Mouse (Mus musculus) layer of hippocampus, postnatal 36 days (tissue): Measurements from ENCODE around the gene Ankrd2. TPM values are rescaled to one million over a fixed set of nuclear protein-coding genes. Genes with fewer than 3 reads are reported as not detected.
A peak's percentile ranks its signal among the peaks of the same experiment; 100 is the strongest.

Experiments used
- DNase-seq, 2 experiments: peaks; one replicate each; pipeline ENCODE4 v3.0.0; 2022
- total RNA-seq, 2 experiments: library from RNA; stranded (reverse); gene quantifications; 2 replicates each; pipeline ENCODE4 v1.2.3; 2021

Gene Ankrd2
- total RNA-seq = not detected

DNA sequence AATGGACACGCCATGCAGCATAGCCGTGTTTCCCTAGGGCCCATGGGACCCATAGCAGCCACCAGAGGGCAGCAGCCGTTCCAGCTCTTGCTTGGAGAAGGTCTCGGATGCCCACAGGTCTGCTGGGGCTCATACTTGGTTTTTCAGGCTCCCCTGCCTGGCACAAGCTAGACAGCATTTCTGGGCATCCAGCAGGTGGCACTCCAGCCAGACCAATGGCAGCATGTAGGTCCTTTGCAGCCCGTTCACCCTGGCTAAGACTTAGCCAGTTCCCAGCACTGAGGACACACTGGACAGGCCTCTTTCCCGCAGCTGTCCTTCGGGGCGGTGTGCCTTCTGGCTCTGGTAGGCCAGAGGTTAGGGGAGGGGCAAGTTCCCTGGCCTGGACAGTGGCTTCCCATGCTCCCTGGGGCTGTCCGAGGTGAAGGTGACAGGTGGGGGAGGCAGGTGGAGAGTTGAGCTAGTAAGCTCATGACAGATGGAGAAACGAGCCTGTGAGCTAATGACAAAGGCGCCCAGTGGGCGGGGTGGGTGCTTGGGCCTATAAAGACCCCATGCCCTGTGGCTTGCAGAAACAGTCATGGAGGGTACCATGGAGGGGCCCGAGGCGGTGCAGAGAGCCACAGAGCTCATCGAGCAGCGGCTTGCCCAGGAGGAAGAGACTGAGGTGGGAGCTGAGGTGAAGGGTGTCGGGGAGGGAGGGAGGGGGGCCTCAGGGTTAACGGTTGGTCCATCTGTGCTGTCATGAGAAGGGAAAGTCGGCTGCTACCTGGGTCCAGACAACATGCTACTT lies at the start of gene Ankrd2:
TSS of gene Ankrd2 (plus strand) at position 545 of the 793 bp plus-strand sequence.
- peak; percentile 72 to 74 for DNase-seq

DNA sequence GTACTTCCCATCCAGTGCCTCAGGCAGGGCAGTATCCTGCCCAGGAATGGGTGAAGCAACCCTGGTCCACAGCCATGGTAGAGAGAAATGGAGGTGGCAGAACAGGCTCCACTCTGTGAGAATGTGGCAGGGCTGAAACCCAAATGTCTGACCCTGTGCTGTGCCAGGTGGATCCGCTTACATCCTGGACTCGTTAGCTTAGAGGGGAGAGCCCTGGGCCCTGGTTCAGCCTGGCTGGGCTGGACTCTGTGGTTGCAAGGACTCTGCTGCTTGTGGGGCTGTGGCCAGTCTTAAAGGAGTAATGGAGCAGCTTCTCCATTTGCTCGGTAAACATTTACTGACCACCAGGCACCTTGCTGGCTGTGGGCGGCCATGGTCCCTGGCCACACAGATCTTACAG lies 48.6 kb upstream of the Ankrd2 start:
- no peak for DNase-seq

DNA sequence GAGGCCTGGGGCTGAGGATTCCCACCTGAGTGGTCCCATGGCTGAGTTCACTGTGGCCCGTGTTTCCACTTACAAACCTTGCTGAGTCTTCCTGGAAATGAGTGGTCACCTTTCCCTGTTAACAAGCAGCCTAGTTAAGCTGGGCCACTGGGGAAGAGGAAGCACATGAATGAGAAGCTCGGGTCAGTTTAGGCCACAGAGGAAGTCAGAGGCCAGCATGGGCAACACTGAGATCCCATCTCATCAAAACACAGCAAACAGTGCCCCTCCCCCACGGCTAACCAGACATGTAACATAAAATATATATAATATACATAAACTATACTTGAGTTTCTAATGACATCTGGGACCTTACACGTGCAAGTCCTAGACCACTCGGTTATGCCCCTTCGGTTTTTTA lies 46.0 kb upstream of the Ankrd2 start:
- DNase-seq = no peak

DNA sequence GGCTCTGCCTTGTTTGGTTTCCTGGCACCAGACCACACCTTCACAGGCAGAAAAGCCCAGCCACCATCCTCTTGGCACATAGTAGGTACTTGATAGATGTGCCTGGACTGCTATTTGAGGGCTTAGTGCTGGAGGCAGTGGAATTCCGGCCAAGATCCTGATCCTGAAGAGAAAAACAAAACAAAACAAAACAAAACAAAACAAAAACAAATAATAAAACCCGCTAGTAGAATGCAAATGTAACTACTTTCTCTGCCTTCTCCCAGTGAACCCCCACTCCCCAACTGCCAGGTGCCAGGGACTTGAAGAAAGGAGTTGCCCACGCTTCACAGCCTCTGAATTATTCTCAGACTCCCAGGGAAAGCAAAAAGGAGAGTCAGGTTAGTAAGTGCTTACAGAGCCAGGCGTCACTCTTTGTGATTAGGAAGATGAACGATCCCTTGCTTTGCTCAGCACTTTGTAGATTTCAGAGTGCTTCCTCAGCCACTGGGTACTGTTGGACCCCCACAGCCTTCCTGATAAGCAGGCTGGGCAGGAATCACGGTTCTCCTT lies 43.8 kb upstream of the Ankrd2 start:
- no peak for DNase-seq

DNA sequence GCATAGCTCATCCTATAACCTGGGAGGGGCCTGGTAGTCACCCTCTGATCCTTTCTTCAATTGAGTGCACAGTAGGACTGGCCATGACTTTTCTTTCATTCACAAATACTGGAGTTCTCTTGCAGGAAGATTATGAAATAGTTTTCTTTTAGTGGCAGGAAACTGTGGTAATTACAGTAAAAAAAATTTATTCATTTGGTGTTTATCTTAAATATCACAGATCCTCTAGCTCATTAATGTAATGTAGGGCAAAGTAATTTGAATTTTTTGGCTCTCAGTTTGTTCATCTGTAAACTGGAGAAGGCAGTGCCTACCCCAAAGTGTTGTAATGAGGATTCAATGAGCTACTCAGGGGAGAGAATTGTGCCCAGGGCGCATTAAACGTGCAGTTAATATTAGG lies 42.8 kb upstream of the Ankrd2 start:
- no peak for DNase-seq

DNA sequence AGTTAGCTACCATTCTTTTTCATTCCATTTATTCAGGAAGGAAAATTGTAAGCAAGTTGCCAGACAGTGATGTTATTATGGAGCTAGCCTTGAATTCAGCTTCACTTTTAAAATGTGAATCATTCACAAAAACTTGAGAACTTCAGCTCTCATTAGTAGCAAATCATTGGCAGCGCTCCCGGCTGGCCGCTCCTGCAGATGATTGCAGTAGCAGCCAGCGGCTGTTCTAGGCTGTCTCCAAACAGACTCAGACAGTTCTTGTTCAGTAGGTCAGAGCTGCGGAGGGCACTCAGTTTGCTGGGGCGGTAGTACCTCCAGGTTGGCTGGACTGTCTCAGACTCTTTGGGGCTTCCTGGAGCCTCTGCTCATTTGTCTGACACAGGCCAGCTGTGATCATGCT lies 42.3 kb upstream of the Ankrd2 start:
- DNase-seq = peak; percentile 66 to 70

DNA sequence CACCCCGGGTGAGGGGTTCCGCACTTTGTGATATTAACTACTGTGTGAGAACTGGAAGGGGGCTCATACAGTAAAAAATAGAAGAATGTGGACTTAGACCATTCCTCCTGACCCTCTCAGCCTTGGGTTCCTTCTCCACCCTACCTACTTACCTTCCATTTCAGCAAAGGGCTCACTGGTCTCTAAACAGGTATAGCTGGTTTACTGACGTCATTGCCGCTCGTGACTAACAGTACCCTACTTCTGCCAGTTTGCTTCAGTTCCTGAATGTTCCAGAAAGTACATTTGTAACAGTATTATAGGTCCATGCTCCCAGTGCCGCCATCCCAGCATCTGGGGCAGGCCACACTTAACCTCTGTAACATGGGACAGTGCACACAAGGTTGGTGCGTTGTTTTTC lies 41.8 kb upstream of the Ankrd2 start:
- no peak for DNase-seq

DNA sequence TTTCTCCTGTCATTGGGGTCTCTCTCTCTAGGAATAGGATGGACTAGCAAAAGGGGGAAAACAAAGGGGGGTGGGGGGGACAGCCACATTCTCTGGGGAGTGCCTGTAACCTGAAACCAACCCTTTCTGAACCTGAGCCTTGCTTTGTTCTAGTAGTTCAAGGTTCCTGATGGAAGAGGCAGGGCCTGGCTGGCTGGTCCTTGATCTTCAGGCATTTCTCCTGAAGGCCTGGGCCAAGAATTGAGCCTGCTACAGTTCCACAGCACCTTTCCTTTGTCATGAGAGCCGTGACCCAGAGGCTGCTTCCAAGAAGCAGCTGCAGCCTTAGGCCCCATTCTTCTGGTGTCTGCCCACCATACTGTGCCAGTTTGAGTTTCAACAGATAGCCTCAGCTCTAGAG lies 40.3 kb upstream of the Ankrd2 start:
- no peak for DNase-seq

DNA sequence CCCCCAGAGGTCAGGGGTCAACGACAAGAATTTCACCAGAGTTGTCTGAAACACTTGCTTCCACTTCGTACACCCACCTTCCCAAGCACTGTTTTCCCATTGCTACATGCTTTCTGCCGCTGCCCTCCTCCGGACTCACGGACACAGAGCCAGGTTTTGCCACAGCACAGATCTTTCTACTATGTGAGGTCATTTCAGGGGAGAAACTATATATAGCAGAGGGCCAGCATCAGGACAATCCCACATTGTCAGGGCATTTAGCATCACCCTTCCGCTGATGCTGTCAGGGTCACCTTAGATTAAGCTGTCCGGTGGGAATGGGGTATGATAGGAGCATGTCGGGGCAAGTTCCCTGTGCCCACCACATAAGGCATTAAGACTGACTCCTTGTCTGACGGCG lies 38.7 kb upstream of the Ankrd2 start:
- no peak for DNase-seq

DNA sequence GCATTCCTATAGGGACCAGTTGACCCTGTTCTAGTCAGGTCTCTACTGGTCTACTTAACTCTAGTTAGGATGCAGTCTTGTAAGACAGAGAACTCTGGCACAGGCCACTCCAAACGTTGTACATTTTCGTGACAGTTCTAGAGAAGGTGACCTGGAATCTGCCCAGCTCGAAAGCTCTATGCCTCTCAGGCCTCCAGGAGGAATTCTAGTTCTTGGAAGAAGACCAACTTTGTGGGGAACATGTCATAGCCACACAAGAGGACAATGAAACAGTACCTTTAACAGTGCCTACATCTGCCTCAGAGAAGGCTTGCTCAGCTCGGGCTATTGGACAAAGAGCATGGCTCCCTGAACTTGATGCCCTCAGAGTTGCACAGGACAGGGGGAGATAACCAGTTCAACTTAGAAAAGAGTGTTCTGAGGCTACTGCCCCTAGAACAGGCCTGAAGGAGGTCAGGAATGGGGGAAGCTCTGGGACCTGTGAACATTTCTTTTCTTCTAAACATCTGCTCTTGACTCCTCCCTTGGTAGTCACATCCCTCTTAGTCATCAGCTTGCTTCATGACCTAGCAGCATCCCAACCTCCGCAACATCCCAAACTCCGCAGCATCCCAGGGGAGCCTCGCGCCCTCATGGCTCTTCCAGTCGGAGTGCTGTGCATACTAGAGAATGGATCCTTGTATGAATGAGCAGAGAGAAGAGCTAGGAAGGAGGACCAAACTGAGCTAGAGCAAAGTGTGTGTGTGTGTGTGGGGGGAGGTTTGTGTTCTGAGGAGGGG lies 36.8 kb upstream of the Ankrd2 start:
- DNase-seq = no peak

DNA sequence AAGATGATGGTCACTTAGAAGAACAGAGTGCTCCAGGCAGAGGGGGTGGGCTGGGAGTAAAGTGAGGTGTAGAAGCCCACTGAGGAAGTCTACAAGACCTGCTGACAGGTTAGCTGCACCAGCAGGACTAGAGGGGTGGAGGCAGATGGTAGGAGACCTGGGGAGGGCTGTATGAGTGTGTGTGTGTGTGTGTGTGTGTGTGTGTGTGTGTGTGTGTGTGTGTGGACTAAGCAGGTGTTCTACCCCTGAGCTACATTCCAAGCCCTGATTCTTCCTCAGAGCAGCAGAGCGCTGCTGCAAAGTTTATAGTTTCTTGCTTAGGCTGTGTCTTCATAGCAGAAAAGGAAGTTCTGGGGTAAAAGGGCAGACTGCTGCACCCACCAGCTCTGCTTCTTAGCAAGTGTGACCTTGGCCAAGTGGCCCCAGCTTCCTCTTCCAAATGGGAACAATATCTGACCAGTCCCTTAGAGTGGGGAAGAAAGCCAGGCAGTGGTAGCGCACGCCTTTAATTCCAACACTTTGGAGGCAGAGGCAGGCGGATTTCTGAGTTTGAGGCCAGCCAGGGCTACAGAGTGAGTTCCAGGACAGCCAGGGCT lies 36.0 kb upstream of the Ankrd2 start:
- DNase-seq = no peak

DNA sequence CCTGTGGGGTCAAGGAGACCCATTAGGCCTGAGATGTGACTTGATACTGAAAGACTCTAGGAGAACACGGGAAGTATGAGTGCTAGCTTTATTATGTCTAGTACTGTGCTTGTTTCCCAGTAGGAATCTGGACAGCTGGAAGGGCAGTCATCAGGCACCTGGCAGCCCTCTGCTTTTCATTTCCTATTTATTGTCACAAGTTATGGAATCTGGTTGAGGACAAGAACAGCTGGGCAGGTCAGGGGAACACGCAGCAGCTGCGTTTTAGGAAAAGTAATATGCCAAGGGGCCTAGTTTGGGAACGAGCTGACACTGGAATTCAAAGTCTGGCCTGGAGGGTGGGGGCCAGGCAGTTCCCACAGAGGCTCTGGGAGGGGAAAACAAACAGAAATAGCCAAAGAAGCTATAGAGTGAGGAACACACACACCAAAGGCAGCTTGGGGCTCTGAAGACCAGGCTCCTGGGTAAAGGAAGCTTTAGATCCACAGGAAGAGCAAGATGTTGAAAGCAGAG lies 35.3 kb upstream of the Ankrd2 start:
- no peak for DNase-seq

DNA sequence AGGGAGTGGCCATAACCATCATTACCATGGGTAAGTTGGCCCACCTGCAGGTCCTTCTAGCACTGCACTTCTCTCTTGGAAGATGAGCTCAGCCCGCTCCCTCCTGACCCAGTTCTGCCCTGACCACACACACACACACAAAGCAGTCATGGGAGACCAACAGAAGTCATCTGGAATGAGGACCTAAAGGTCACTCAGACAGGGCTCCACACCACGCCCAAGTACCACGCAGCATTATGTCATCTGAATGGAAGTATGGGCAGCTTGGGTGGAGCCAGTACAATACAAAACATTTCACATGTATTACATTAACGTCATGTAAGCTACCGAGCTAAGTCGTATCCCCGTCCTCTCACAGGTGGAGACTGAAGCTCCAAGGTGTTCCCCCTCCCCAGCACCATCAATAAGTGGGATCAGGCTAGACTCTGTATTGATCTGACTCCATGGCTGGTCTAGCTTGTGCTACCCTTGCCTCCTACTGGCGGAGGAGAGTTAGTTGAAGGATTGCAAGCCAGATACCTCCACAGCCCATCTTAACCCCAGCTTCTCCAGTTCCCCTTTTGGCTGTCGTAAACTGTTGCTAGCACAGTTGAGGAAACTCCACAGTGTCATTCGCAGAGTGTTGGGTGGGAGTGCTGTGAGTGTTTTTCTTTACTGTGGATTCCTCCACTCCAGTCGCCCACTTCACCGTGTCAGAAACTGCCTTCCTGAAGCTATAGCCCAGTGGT lies 34.4 kb upstream of the Ankrd2 start:
- no peak for DNase-seq

DNA sequence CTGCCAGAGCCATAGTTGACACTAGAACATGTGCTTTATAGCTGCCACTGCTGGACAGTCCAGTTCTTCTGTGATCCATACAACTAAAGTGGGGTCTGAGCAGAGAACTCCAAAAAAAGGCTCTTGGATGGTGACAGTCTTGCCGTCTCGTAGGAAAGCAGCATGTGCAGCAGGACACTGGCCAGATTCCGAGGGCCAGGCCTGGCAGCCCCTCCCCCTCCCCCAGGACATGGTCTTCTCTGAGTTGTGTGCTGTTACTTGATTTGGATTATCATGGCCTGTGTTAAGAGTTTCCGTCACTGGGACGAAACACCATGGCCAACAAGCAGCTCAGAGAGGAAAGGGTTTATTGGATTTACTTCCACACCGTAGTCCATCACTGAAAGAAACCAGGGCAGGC lies 31.5 kb upstream of the Ankrd2 start:
- DNase-seq = no peak

DNA sequence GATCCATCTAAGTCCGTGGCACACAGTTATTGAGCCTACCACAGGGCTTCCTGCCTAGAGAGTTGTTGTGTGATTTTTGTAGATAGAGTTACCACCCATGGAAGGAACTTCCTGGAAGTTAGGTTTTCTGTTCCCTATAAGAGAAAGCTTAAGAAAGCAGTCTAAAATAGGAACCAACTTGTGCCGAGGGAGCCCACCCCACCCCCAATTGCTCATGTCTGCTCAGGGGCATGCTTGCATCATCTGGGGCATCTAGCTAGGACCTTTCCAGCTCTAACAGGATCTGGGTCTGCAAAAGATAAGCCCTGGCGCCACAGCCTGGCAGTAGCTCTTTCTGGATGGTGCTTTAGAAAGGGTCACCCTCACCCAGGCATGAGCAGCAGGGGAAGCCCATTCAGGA lies 30.2 kb upstream of the Ankrd2 start:
- DNase-seq = no peak

DNA sequence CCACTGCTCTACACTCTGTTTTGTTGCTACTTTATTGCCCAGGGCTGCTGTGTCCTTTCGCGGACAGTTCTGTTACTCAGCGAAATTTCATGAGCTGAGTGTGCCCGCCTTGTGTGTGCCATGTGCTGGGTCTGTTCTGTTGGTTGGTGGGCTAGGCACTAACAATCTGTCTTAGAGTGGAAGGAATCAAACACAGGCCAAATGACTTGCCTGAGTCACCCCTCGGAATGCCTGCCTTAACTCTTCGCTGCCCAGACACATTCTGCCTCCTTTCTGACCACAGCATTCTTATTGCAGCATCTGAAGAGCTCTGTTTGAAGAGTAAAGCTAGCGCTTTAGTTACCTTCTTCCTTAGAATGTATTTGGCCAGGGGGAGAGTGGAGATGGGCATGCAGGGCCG lies 29.2 kb upstream of the Ankrd2 start:
- no peak for DNase-seq

DNA sequence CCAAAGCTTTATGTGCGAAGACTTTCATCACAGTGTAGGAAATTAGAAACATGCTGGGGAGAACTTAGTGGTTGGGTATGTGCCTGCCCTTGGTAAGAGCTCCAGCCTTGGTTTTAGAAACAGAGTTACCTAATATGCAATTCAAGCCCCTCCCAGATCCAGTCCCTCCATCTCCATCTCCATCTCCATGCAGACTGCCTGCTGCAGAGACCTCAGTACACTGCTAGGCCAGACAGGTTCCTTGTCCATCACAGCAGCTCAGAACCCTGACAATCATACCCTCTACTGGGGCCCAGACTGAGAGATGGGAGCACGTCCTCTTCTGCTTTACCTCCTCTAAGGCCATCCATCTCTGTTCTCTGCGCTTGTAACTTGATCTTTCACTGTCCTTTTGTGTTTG lies 27.2 kb upstream of the Ankrd2 start:
- no peak for DNase-seq

DNA sequence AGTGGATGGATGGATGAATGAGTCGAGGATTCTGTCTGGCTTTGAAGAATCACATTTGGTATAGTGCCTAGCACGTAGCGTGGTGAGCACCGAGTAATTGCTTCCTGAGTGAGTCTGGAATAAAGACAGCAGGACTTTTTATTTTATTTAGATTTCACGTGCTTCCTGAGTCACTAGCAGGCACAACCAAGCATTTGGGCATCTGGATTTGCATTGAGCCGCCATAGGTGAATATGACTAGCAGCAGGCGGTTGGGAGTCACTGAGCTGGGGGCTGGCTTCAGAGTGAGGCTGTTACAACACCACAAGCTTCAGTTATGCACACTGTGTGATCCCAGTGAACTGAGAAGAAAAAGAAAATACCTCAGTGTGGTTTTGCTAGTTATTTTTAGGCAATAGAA lies 26.7 kb upstream of the Ankrd2 start:
- DNase-seq = no peak

DNA sequence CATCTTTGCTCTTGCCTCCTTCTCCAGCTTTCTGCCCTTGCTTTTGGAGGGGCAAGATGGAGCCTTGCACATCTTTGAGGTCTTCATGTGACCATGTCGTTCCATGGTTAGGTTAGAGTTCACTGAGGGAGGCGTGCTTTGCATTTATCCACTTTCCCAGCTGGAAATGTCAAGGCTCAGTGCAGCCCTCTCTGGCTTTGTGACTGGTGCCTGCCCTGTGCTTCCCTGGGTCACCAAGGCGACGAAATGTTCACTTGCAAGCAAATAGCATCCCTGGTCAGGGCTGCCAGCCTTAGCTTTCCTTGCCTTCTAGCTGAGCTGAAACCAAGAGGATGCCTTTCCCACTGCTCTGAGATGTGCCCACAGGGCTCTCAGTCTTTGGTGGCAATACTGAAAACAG lies 25.4 kb upstream of the Ankrd2 start:
- no peak for DNase-seq

DNA sequence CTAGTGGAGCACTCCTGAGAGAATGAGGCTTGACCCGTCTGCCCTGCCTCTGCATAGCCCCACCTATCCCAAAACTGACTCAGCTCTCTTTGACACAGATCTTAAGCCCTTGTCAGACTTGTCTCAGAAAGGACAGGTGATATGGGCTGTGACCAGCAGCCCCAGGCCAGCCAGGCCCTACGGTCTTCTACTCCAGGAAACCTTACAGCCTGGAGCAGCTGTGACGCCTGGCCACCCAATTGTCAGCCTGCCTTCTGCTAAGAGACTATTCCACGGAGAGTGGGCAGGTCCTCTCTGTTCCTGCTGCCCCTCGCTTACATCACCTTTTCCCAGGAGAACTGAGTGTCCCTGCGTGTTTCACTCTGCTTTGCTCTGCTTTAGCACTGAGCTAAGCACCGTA lies 24.7 kb upstream of the Ankrd2 start:
- no peak for DNase-seq

DNA sequence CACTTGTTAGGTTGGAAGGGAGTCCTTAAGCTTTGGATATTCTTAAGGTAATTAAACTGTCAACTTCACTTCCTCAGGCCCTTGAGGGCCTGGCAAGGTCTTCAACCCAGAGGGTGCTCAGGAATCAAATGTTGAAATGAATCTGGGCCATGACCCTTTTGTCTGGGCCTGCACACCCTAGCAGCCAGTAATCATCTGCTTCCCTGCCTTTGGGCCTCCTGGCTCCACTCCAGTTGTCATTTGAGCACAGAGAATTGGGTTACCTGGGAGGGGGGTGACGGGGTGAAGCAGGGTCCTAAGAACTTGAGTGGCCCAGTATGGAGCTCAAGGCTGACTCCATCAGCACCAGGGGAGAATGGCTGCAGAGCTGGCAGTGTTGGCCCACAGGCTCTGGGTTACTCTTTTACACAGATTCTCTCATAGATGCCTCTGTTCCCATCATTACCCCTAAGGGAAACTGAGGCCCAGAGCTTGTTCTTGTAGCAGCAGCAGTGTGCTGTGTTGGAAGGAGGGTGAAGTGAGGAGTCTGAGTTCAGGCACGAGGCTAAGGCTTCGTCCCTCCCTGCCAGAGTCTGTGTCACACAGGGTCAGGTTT lies 21.5 kb upstream of the Ankrd2 start:
- DNase-seq = no peak

DNA sequence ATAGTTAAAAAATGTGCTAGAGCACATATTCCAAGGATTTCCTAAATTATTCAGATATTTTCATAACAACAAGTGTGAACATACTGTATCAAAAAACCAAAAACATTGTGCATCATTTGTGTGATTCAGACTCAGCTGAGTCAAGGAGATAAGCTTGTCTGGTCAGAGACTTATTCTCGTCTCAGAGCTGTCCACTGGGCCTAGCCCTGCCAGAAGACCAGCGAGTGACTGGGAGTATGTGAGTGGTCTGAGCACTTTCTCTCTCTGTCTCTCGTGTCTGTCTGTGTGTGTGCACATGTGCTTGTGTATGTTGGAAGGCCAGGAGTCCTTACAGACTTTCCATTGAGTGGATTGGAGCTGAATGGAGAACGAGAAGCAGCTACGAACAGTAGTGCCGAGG lies 20.8 kb upstream of the Ankrd2 start:
- DNase-seq = no peak
